27 mouse cellular contexts compared by ENCODE assay signal in genomic region chr8:110816990-110817389, GRCm38 (mm10). TPM values are rescaled to one million over a fixed set of nuclear protein-coding genes. Genes with fewer than 3 reads are reported as not detected.
DNase-seq lines count a peak whose midpoint lies in the region; ATAC-seq and TF ChIP-seq lines count a peak whose summit lies in the region.
"Had no signal": no experiment of that assay in that cellular context is flagged by ENCODE, and none has a peak within 500 bp of the region (broad histone marks: within the 10 kb centered on the region; RNA-seq: fewer than 3 reads in every experiment).

No protein-coding gene starts in this region.

- no peak for TF ChIP-seq CTCF in testis, adult 2 months (IDR thresholded peaks at IDR 0.05; ENCODE audit: control insufficient read depth, insufficient read depth, insufficient replicate concordance, low read depth, low read length)

- ATAC-seq in heart, embryonic 13.5 days (ENCODE audit: extremely low read depth, insufficient number of reproducible peaks, low FRiP score, low TSS enrichment), result no peak
- ATAC-seq: CD4-positive, CD25-positive, alpha-beta regulatory T cell, adult 4 months; forebrain, embryonic 14.5 days; forebrain, embryonic 16.5 days had no signal

- H3K27ac ChIP-seq in heart, embryonic 13.5 days (replicated peaks), result 0 out of 2 replicates have a peak overlapping the region, but pooled peaks have one; percentile 42
- peak overlapping the region; percentile 49 for H3K27ac ChIP-seq in testis, adult 2 months (ENCODE audit: control insufficient read depth, insufficient read depth, low read depth, low read length)
- H3K27ac ChIP-seq: embryonic facial prominence, embryonic 13.5 days; embryonic facial prominence, embryonic 15.5 days; forebrain, embryonic 10.5 days; forebrain, embryonic 12.5 days had no signal

- peaks cover 100% of the 10 kb centered on the region for H3K36me3 ChIP-seq in heart, embryonic 13.5 days
- H3K36me3 ChIP-seq in testis, adult 2 months (ENCODE audit: control insufficient read depth, insufficient read depth, low read length), result peaks cover 14% of the 10 kb centered on the region

- no peaks in the 10 kb centered on the region for H3K9me3 ChIP-seq in heart, embryonic 13.5 days
- H3K9me3 ChIP-seq: embryonic facial prominence, embryonic 13.5 days; embryonic facial prominence, embryonic 15.5 days; forebrain, embryonic 10.5 days; forebrain, embryonic 12.5 days had no signal

- no peaks in the 10 kb centered on the region for H3K27me3 ChIP-seq in heart, embryonic 13.5 days (replicated peaks)
- H3K27me3 ChIP-seq in testis, adult 2 months (ENCODE audit: control insufficient read depth, insufficient read depth, low read length), result no peaks in the 10 kb centered on the region
- H3K27me3 ChIP-seq: CH12.LX; embryonic facial prominence, embryonic 13.5 days; embryonic facial prominence, embryonic 15.5 days; forebrain, embryonic 12.5 days had no signal

- H3K4me1 ChIP-seq in heart, embryonic 13.5 days, result peaks cover 11% of the 10 kb centered on the region
- peaks cover 3% of the 10 kb centered on the region for H3K4me1 ChIP-seq in testis, adult 2 months (ENCODE audit: control insufficient read depth, insufficient read depth, low read length)
- H3K4me1 ChIP-seq: embryonic facial prominence, embryonic 13.5 days; embryonic facial prominence, embryonic 15.5 days; forebrain, embryonic 10.5 days; forebrain, embryonic 12.5 days had no signal

- H3K4me3 ChIP-seq in heart, embryonic 13.5 days, result no peak overlapping the region
- H3K4me3 ChIP-seq in testis, adult 2 months (ENCODE audit: control insufficient read depth, low read depth, low read length), result no peak overlapping the region
- H3K4me3 ChIP-seq: embryonic facial prominence, embryonic 13.5 days; embryonic facial prominence, embryonic 15.5 days; forebrain, embryonic 10.5 days; forebrain, embryonic 12.5 days had no signal

- 95% methylated on average over 1 of the region's 1 CpGs for WGBS in heart, embryonic 13.5 days

- no peak for TF ChIP-seq POLR2A in testis, adult 2 months (IDR thresholded peaks at IDR 0.05; ENCODE audit: control insufficient read depth, low read depth, low read length)

- DNase-seq in heart, adult 11 months, result peak; percentile 62
- no peak for DNase-seq in heart, adult 18-20 months
- DNase-seq in heart, postnatal 25 days (ENCODE audit: low spot score), result no peak
- no peak for DNase-seq in testis, postnatal 14 days (ENCODE audit: low spot score)
- no peak for DNase-seq in kidney, adult 11 months
- DNase-seq: adrenal gland, adult 2 months; adrenal gland, postnatal 10 days; adrenal gland, postnatal 25 days; B cell, adult 2 months; cerebellum, adult 11 months; cerebellum, adult 18-20 months; cerebellum, adult 8-10 months; cerebellum, adult 9-11 months; cerebellum, postnatal 14 days; cerebellum, postnatal 36 days; embryo, embryonic 11 days had no signal

- H3K9ac ChIP-seq in heart, embryonic 13.5 days, result no peak overlapping the region
- H3K9ac ChIP-seq: embryonic facial prominence, embryonic 13.5 days; embryonic facial prominence, embryonic 15.5 days; forebrain, embryonic 12.5 days had no signal

- no peak overlapping the region for H3K4me2 ChIP-seq in heart, embryonic 13.5 days
- H3K4me2 ChIP-seq: embryonic facial prominence, embryonic 13.5 days; embryonic facial prominence, embryonic 15.5 days; forebrain, embryonic 12.5 days had no signal

- intact Hi-C loops in heart, postnatal 25 days (cut with DNase I), result loop anchor here (10.0 kb wide), 1 partner anchor 172 kb away; no protein-coding TSS in a partner anchor

RNA-seq across cellular contexts. Expression of gene Il34, which starts 11.3 kb away (rescaled TPM):
- total RNA-seq in heart, adult 18-20 months (2021), result 1 to 10 TPM; 3.9 to 5.1 TPM
- 0.17 and 0.27 TPM in 2 replicates for polyA plus RNA-seq in heart, embryonic 13.5 days (2015; fragmentation: Nextera tagmentation; extraction: Ambion mirVana)
- 1 to 10 TPM; 7.2 TPM for total RNA-seq in heart, postnatal 25 days (2021)
- polyA plus RNA-seq in testis, adult 2 months (2012; rRNA removed), result 1.7 and 2.0 TPM in 2 replicates
- total RNA-seq: common myeloid progenitor, adult 5-6 weeks had no signal
- polyA plus RNA-seq: CD4-positive, CD25-positive, alpha-beta regulatory T cell, adult 4 months had no signal

RNA-seq across cellular contexts. Expression of gene Cog4, which starts 29.4 kb away (rescaled TPM):
- 10 to 100 TPM; 69.4 to 74.8 TPM for total RNA-seq in heart, adult 18-20 months (2021)
- polyA plus RNA-seq in heart, embryonic 13.5 days (2015; fragmentation: Nextera tagmentation; extraction: Ambion mirVana), result 55.8 and 63.9 TPM in 2 replicates
- total RNA-seq in heart, postnatal 25 days (2021), result 10 to 100 TPM; 69.6 to 73.7 TPM
- polyA plus RNA-seq in testis, adult 2 months (2012; rRNA removed), result 49.6 and 54.6 TPM in 2 replicates

RNA-seq across cellular contexts. Expression of gene Sf3b3, which starts 29.6 kb away (rescaled TPM):
- 10 to 100 TPM; 36.7 to 37.5 TPM for total RNA-seq in heart, adult 18-20 months (2021)
- polyA plus RNA-seq in heart, embryonic 13.5 days (2015; fragmentation: Nextera tagmentation; extraction: Ambion mirVana), result 76.9 and 81.2 TPM in 2 replicates
- total RNA-seq in heart, postnatal 25 days (2021), result 10 to 100 TPM; 39.7 to 42.4 TPM
- 18.1 and 19.3 TPM in 2 replicates for polyA plus RNA-seq in testis, adult 2 months (2012; rRNA removed)
